Mouse (Mus musculus): Measurements from ENCODE around the gene 2310033P09Rik. TPM values are rescaled to one million over a fixed set of nuclear protein-coding genes. Genes with fewer than 3 reads are reported as not detected.

The 2310033P09Rik gene
- polyA plus RNA-seq, 1 experiment from 2014 or later, result 28.8 TPM

DNA sequence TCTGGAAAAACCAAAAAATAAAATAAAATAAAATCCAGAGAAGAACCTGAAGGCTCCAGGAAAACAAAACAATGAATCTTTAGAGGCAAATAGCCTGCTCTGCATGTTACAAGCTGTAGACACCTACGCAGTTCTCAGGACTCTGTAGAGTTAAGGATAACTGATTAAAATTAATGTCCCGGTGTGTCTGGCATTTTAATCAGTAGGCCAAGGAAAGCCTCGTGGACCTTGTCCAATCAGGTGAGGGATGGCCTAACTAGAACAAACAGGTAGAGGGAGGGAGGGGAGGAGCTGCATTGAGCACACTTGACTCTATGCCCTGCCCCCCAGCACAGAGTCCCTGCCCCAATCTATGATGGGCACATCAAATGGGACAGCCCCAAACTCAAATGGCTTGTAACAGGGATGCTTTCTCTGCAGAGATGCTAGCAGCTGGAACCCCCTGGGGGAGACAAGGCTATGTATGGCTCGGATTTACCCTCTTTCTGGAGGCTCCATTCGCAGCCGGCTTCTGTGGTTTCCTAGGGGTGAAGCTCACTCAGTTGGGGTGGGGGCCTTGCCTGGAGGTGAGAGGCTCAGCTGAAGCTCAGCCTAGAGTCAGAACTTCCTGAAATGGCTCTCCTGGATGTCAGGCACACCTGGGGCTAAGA is 33.8 kb upstream of the 2310033P09Rik start:
- no peak overlapping the region for H3K4me3 ChIP-seq
- no peak overlapping the region for H3K9ac ChIP-seq
- 61% methylated on average over 6 of the region's 6 CpGs for WGBS
- no peak overlapping the region for H3K4me2 ChIP-seq
- peaks cover 3% of the 10 kb centered on the region for H3K4me1 ChIP-seq (replicated peaks)
- H3K27me3 ChIP-seq, result peaks cover 70% of the 10 kb centered on the region
- no peaks in the 10 kb centered on the region for H3K36me3 ChIP-seq
- no peaks in the 10 kb centered on the region for H3K9me3 ChIP-seq
- H3K27ac ChIP-seq (replicated peaks), result no peak overlapping the region
- no peak for ATAC-seq (ENCODE audit: low read depth)

DNA sequence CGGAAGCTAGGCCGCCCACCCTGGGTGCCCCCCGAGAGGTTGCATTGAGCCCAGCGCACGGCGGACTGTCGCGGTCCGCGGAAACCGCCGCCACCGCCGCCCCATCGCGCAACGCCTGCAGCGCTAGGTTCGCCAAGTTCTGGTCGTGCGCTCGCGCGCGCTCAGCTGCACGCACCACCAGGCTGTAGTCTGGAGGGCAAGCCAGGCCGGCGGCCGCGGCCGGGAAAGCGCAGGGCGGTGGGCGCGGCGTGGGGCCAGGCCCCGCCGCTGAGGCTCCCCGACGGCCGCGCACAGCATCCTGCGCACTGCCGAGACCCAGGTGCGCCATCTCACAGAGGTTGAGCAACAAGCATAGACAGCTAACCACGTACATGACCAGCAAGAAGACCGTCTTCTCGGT is 31.6 kb upstream of the 2310033P09Rik start:
- 3% methylated on average over 48 of the region's 48 CpGs for WGBS
- Histone ChIP-seq H3K4me2 (no peak overlapping the region), H3K27me3 (peaks cover 77% of the 10 kb centered on the region), H3K4me1 (replicated peaks) (peaks cover 3% of the 10 kb centered on the region), H3K4me3 (peak overlapping the region; percentile 11; the same call in 1 of the 2 replicates), H3K27ac (replicated peaks) (no peak overlapping the region), H3K36me3 (0 out of 2 replicates have a peak, but pooled peaks cover under 1% of the 10 kb centered on the region), H3K9me3 (no peaks in the 10 kb centered on the region), H3K9ac (no peak overlapping the region)
- ATAC-seq (ENCODE audit: low read depth), result no peak

DNA sequence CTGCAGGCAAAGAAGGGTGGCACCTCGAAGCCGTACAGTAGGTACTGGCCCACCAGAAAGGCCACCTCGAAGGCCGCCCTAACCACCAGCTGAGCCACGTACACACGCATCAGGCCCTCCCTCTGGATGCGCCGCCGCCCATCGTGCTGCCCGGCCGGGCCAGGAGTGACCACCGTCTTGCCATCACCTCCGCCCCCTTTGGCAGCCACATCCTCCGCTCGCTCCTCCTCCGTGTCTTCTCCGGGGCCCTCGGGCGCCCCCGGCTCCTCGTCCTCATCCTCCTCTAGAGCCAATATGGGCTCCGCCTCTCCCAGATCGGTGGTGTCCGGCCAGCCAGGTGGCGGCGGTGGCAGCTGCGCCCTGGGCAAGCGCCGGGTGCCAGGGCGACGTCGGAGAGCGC is 31.2 kb upstream of the 2310033P09Rik start:
- 0 out of 2 replicates have a peak, but pooled peaks cover 5% of the 10 kb centered on the region for H3K36me3 ChIP-seq
- no peak for ATAC-seq (ENCODE audit: low read depth)
- no peak overlapping the region for H3K4me2 ChIP-seq
- H3K4me3 ChIP-seq, result no peak overlapping the region; the same call in 1 of the 2 replicates
- peaks cover 77% of the 10 kb centered on the region for H3K27me3 ChIP-seq
- WGBS, result 9% methylated on average over 33 of the region's 34 CpGs
- no peak overlapping the region for H3K9ac ChIP-seq
- H3K27ac ChIP-seq (replicated peaks), result no peak overlapping the region
- no peaks in the 10 kb centered on the region for H3K9me3 ChIP-seq
- peaks cover 3% of the 10 kb centered on the region for H3K4me1 ChIP-seq (replicated peaks)

DNA sequence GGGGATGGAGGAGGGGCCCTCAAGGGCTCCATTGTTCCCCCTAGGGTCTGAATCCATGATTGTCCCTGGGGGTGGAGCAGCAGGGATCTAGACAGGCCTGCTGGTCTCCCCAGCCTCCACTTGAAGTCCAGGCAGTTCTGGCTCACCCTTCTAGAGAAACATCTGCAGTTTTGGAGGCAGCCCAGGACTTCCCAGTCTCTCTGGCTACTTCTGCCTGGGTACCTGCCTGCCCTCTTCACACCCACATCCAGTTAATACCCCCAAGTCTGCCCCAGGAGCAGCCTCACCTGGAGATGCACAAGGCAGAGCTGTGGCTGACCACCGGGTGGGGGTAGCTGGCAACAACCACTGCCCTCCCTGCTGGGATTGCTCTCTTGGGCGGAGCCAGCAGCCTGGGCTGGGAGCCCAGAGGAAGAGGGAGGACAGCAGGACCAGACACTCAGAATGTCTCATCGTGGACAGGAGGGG is 25.2 kb upstream of the 2310033P09Rik start, which contains the start of gene Gjc2:
Gene Gjc2, minus strand, starts transcription at position 350 of the 468 bp plus-strand sequence.
- Histone ChIP-seq H3K4me3 (no peak within 1 kb of the TSS), H3K27me3 (peaks cover 22% of the 10 kb centered on the region), H3K4me1 (replicated peaks) (peaks cover 4% of the 10 kb centered on the region; the same call in 1 of the 2 replicates), H3K9ac (no peak within 1 kb of the TSS), H3K9me3 (no peaks in the 10 kb centered on the region), H3K27ac (replicated peaks) (no peak within 1 kb of the TSS), H3K36me3 (peaks cover 55% of the 10 kb centered on the region), H3K4me2 (no peak within 1 kb of the TSS)
- no peak for ATAC-seq (ENCODE audit: low read depth)
- 42% methylated on average over 3 of the region's 3 CpGs for WGBS

DNA sequence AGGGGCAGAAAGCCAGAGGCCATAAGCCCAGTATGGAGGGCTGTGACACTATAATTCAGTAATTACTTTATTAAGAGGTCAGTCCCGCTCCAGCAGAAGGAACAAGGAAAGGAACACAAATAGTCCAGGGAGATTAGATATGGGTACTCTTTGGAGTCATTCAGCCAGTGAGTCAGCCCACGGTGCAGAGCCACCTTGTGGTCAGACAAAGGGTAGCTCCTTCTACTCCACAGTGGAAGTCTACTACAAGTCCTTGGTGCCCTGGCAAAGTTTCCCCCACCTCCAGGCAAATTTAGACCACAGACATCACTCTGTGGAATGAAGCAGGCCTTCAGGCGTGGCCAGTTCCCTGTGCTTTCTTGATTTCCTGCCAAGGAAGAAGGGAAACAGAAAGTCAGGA is 24.3 kb upstream of the 2310033P09Rik start:
- no peak overlapping the region for H3K27ac ChIP-seq (replicated peaks)
- peak; percentile 20; the same call in 1 of the 2 replicates for ATAC-seq (ENCODE audit: low read depth)
- peaks cover 55% of the 10 kb centered on the region for H3K36me3 ChIP-seq
- H3K9me3 ChIP-seq, result no peaks in the 10 kb centered on the region
- 43% methylated on average over 3 of the region's 3 CpGs for WGBS
- peaks cover 13% of the 10 kb centered on the region for H3K27me3 ChIP-seq
- H3K4me3 ChIP-seq, result no peak overlapping the region
- no peak overlapping the region for H3K9ac ChIP-seq
- H3K4me1 ChIP-seq (replicated peaks), result peaks cover 12% of the 10 kb centered on the region
- no peak overlapping the region for H3K4me2 ChIP-seq

DNA sequence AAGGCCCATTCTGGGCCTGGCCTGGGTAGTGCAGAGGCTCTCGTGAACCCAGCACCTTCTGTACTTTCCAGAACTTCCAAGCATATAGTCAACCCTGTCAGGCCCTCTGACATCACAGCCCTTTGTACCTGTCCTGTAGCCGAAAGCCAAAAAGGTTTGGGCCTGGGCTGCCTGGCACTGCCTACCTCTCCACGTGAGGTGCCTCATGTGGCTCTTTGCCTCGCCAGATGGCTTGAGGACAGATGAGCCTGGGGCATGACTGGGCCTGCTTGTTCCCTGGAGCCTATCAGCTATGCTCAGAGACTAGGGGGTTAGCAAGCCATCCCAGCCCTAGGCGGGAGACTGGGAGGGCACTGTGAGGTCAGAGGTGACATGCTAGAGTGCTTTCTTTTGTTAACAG is 22.6 kb upstream of the 2310033P09Rik start:
- no peaks in the 10 kb centered on the region for H3K27me3 ChIP-seq
- no peaks in the 10 kb centered on the region for H3K9me3 ChIP-seq
- peaks cover 55% of the 10 kb centered on the region for H3K36me3 ChIP-seq
- no peak overlapping the region for H3K27ac ChIP-seq (replicated peaks)
- no peak for ATAC-seq (ENCODE audit: low read depth)
- peaks cover 29% of the 10 kb centered on the region for H3K4me1 ChIP-seq (replicated peaks)
- H3K9ac ChIP-seq, result 0 out of 2 replicates have a peak overlapping the region, but pooled peaks have one; percentile 17
- WGBS, result 82% methylated on average over 5 of the region's 5 CpGs
- H3K4me2 ChIP-seq, result no peak overlapping the region
- H3K4me3 ChIP-seq, result no peak overlapping the region

DNA sequence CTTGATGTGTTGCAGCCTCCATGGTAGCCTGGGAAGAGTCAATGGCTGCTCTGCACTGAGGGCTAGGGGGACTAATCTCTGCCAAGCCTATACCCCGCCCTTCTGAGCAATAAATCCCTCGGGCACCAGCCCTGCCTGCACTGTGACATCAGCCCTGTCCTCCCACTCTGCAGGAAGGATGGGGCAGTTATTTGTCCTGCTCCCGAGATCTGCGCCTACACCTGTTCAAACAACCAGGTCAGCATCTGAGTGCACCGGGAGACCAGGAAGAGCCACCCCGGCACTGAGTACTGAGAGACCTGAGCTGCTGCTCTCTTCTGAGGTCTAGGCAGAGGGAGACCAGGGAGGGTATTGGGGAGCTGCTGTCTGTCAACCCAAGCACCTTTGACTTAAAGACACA is 20.4 kb upstream of the 2310033P09Rik start:
- no peak for ATAC-seq (ENCODE audit: low read depth)
- WGBS, result 80% methylated on average over 6 of the region's 6 CpGs
- Histone ChIP-seq H3K27me3 (no peaks in the 10 kb centered on the region), H3K4me1 (replicated peaks) (peaks cover 36% of the 10 kb centered on the region), H3K9ac (peak overlapping the region; percentile 8; the same call in 1 of the 2 replicates), H3K27ac (replicated peaks) (no peak overlapping the region), H3K36me3 (peaks cover 42% of the 10 kb centered on the region), H3K4me3 (no peak overlapping the region), H3K9me3 (no peaks in the 10 kb centered on the region), H3K4me2 (no peak overlapping the region)

DNA sequence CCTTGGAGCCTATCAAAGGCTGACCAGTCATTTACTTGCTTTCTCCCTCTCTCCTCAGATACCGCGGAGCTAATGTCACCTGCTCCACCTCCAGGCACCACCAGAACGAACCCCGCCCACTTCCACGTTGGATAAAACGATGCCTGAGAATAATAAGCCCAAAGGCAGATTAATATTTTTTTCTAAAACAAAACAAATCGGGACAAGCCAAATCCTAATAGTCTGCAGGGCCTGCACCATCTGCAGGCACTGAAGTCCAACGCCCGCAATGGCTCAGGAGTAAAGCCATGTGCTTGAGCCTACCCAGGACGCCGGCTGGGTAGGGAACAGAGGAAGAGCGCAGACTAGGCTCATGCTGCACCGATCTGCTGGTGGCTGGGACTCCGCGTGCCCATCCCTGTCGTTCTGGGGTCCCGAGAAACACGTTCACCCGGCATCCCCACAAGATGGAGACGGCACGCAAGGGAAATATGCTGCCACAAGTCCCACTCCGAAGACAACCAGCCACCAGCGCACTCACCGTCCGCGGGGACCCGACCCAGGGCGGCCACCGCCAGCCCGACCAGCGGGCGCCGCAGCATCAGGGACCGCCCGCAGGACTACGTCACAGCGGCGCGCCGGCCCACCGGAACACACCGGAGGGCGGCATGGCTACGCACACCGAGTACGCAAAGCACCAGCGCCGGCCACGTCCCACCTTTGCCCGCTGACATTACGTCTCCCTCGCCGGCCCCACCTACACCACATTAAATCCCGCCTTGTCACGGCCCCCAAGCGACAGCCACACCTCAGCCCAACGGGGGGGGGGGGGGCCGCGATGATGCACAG is 16.7 kb upstream of the 2310033P09Rik start:
- H3K9ac ChIP-seq, result peak overlapping the region; percentile 86
- H3K4me2 ChIP-seq, result peak overlapping the region; percentile 81
- peaks cover 4% of the 10 kb centered on the region for H3K36me3 ChIP-seq
- peak overlapping the region; percentile 92 for H3K27ac ChIP-seq (replicated peaks)
- no peaks in the 10 kb centered on the region for H3K9me3 ChIP-seq
- WGBS, result under 1% methylated on average over 39 of the region's 59 CpGs
- 0 out of 2 replicates have a peak, but pooled peaks cover 4% of the 10 kb centered on the region for H3K27me3 ChIP-seq
- peak; percentile 94 for ATAC-seq (ENCODE audit: low read depth)
- H3K4me3 ChIP-seq, result peak overlapping the region; percentile 62
- peaks cover 36% of the 10 kb centered on the region for H3K4me1 ChIP-seq (replicated peaks)

DNA sequence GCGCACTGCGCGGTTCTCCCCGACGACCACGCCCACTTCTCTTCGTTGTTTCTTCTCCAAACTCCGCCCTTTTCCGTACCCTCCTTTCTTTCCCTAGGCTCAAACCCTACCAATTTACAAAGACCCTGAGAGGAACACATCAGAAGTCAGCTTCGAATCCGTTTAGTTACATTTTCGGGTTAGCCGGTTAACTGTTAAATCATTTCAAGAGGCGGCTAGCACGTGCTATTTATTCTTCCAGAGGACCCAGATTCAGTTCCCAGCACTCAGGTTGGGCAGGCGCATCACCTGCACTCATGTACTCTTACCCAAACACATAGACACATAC is 16.1 kb upstream of the 2310033P09Rik start, which contains the start of gene Guk1:
Gene Guk1, minus strand, starts transcription at position 154 of the 328 bp plus-strand sequence.
- Histone ChIP-seq H3K4me2 (peak within 1 kb of the TSS; percentile 81), H3K9ac (peak within 1 kb of the TSS; percentile 86), H3K27ac (replicated peaks) (peak within 1 kb of the TSS; percentile 92), H3K27me3 (0 out of 2 replicates have a peak, but pooled peaks cover 4% of the 10 kb centered on the region), H3K36me3 (no peaks in the 10 kb centered on the region), H3K4me3 (peak within 1 kb of the TSS; percentile 62), H3K9me3 (no peaks in the 10 kb centered on the region), H3K4me1 (replicated peaks) (peaks cover 36% of the 10 kb centered on the region)
- WGBS, result 6% methylated on average over 16 of the region's 16 CpGs
- peak; percentile 12; the same call in 1 of the 2 replicates for ATAC-seq (ENCODE audit: low read depth)

DNA sequence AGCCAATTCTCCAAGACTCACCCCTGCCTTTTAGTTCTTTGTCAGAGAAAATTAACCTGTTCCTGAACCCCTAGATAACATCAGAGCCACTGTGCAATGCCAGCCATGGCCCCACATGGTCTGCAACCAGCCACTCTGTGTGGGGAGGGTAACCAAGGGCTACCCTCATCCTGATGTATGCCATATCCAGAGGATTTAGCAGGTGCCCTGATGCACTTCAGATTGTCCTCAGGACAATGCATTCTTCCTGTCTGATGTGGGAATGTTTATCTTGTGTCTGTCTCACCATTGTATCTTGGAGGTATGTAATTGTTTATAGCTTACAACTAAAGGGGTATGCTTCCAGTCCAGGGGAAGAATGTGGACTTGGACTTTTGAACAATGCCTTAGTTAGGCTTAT is 11.9 kb upstream of the 2310033P09Rik start:
- ATAC-seq (ENCODE audit: low read depth), result no peak
- H3K4me3 ChIP-seq, result no peak overlapping the region

DNA sequence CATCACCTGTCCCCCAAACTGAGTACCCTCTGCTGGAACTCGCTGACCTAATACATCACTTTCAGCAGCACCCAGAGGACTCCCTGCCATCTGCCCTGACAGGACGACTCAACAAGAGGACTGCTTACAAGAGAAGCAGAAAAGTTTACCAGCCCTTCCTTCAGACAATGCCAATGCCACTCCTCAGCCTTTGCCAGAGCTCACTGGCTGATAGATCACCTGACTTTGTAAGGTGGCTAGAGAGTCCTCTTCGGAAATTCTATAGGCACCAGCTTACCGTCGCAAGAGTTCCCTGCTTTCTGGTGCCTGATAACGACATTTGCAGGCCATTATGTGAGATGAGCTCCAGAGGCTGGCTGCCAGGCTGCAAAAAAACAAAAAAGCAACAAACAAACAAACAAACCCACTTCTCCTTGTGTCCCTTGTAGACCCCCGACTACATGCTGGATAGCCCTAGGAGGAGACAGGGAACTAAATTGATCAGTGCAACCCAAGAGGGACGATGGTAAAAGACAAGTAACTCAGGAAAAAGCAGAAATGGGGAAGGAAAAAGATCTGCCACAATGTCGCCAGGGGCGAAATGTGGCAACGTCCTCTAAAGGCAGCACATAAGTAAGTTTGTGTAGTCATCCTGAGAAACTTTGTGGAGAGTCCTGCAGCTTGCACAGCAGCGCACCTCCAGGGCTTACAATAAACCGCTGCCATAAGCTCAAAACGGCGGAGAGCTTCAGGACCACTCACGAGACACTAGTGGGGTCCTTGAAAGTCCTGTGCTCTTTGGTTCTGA is 6.7 kb upstream of the 2310033P09Rik start:
- Histone ChIP-seq H3K4me2 (peak overlapping the region; percentile 93), H3K27ac (replicated peaks) (peak overlapping the region; percentile 50; the same call in 1 of the 2 replicates), H3K9me3 (no peaks in the 10 kb centered on the region), H3K27me3 (no peaks in the 10 kb centered on the region), H3K4me3 (peak overlapping the region; percentile 90), H3K4me1 (replicated peaks) (peaks cover 22% of the 10 kb centered on the region), H3K9ac (peak overlapping the region; percentile 86), H3K36me3 (peaks cover 27% of the 10 kb centered on the region)
- ATAC-seq (ENCODE audit: low read depth), result no peak
- 36% methylated on average over 16 of the region's 16 CpGs for WGBS

More for the DNA sequence above, 11.9 kb upstream of the 2310033P09Rik start:
- H3K4me1 ChIP-seq (replicated peaks), result peaks cover 9% of the 10 kb centered on the region
- no peak overlapping the region for H3K9ac ChIP-seq
- H3K27ac ChIP-seq (replicated peaks), result no peak overlapping the region
- 0 out of 2 replicates have a peak, but pooled peaks cover 5% of the 10 kb centered on the region for H3K36me3 ChIP-seq
- H3K27me3 ChIP-seq, result 0 out of 2 replicates have a peak, but pooled peaks cover 4% of the 10 kb centered on the region
- no peak overlapping the region for H3K4me2 ChIP-seq
- H3K9me3 ChIP-seq, result no peaks in the 10 kb centered on the region
